Mouse (Mus musculus): ENCODE measurements at regions not wholly inside any gene's neighbourhood (a gene's known extent, or its start where the extent isn't known, plus 50 kb on each side); places are given as distances from the start of the nearest gene placed in this dataset.
A peak's percentile ranks its signal among the peaks of the same experiment; 100 is the strongest.

DNA sequence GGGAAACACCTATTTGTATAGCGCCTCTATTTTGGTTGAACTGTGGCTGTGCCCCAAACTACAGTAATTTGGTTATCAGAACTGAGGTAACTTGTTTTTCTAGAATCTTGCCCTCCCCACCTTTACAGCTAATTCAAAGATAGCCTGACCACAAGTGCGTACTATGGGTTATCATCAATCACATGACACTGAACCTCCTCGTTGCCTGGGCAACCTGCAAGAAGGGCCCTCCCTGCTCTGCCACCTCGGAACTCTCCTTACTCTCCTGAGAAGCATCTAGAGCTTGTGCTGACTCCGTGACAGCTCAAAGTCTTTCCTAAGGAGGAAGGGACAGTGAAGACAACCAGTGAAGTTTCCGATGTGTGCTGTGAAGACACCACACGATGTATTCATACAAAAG is 72.2 kb upstream of the Mark1 start:
- WGBS = 39% methylated on average over 7 of the region's 7 CpGs
- H3K36me3 ChIP-seq (ENCODE audit: control insufficient read depth, insufficient read depth, low read length) = no peaks in the 10 kb centered on the region
- H3K9me3 ChIP-seq (ENCODE audit: control insufficient read depth, low read length) = no peaks in the 10 kb centered on the region
- H3K9ac ChIP-seq (ENCODE audit: low read depth, low read length) = no peak overlapping the region
- H3K4me2 ChIP-seq (ENCODE audit: low read depth, low read length) = no peak overlapping the region
- no peaks in the 10 kb centered on the region; the same call in 1 of the 2 replicates for H3K4me1 ChIP-seq (ENCODE audit: control insufficient read depth, insufficient read depth, low read length)
- H3K4me3 ChIP-seq (ENCODE audit: low read length) = no peak overlapping the region
- H3K27me3 ChIP-seq (replicated peaks; ENCODE audit: control insufficient read depth, insufficient read depth, low read length) = no peaks in the 10 kb centered on the region
- peak; percentile 92 for ATAC-seq
- peak overlapping the region; percentile 74 for H3K27ac ChIP-seq (ENCODE audit: low read length)

DNA sequence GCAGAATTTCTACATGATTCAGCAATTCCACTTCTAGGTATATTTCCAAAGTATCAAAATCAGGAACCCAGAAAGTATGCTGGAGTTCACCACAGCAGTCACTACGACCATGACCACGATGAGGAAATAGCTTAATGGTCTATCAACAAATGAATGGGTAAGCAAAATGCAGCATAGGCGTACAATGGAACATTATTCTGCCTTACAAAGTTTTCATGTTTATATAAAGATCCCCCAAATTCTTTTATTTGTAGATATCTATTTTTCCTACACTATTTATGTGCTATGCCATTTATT is 71.4 kb upstream of the Mark1 start:
- no peak overlapping the region for H3K4me2 ChIP-seq (ENCODE audit: low read depth, low read length)
- 59% methylated on average over 3 of the region's 3 CpGs for WGBS
- no peak overlapping the region for H3K4me3 ChIP-seq (ENCODE audit: low read length)
- no peak for ATAC-seq
- H3K9ac ChIP-seq (ENCODE audit: low read depth, low read length) = no peak overlapping the region
- H3K27ac ChIP-seq (ENCODE audit: low read length) = no peak overlapping the region
- H3K4me1 ChIP-seq (ENCODE audit: control insufficient read depth, insufficient read depth, low read length) = no peaks in the 10 kb centered on the region; the same call in 1 of the 2 replicates
- H3K27me3 ChIP-seq (replicated peaks; ENCODE audit: control insufficient read depth, insufficient read depth, low read length) = no peaks in the 10 kb centered on the region
- no peaks in the 10 kb centered on the region for H3K9me3 ChIP-seq (ENCODE audit: control insufficient read depth, low read length)
- no peaks in the 10 kb centered on the region for H3K36me3 ChIP-seq (ENCODE audit: control insufficient read depth, insufficient read depth, low read length)

DNA sequence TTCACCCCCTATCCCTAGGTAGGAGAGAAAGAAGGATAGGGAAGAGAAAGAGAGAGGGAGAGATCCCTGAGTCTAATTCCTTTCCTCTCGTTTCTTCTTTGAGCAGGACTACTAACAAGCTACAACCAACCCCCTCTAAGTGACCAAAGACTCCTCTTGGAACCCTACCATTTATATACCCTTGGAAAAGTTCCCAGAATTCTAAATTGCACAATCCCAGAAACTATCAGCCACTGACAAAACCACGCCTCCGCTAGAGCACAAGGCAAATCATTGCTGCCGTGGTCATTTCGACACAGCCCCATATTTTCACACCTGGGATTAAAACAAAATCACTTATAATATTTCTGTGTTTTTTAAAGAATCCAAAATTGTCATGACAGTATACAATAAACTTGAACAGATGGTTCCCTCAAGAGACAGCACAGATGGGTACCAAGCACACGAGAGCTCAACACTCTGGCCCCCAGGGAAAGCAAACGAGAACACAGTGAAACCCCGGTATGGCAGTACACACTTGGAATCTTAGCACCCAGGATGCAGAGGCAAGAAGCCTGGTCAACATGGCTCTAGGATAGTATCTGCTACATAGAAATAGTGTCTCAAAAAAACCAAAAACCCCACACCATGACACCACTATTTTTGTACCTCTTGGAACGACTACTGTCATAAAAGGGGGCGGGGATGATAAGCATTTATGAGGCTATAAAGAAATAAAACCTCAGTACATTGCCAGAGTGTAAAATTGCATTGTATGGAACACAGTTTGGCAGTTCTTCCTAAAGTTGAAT is 70.9 kb upstream of the Mark1 start:
- peak overlapping the region; percentile 76 for H3K27ac ChIP-seq (ENCODE audit: low read length)
- ATAC-seq = peak; percentile 73
- WGBS = 39% methylated on average over 10 of the region's 10 CpGs

DNA sequence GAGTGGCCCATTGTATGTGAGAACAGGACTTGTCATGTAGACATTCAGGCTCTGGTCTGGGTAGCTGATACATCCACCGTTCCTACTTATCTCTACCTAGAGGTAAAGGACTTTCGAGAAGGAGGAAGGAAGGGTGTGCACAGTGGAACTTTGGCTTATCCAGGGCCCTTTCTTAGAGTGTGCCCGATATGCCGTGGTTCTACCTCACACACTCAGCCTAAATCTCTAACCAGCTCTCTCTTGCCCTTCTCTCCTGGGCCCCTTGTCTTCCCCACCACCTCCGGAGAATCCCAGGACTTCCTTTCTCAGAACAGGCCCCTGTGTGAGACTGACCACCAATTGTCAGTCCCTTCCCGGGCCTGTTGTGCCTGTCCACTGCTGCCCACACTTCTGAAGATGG is 68.8 kb upstream of the Mark1 start:
- no peak for ATAC-seq
- no peaks in the 10 kb centered on the region for H3K36me3 ChIP-seq (ENCODE audit: control insufficient read depth, insufficient read depth, low read length)
- no peak overlapping the region for H3K4me2 ChIP-seq (ENCODE audit: low read depth, low read length)
- 72% methylated on average over 6 of the region's 6 CpGs for WGBS
- no peak overlapping the region for H3K27ac ChIP-seq (ENCODE audit: low read length)
- H3K4me3 ChIP-seq (ENCODE audit: low read length) = no peak overlapping the region
- H3K9me3 ChIP-seq (ENCODE audit: control insufficient read depth, low read length) = no peaks in the 10 kb centered on the region
- H3K4me1 ChIP-seq (ENCODE audit: control insufficient read depth, insufficient read depth, low read length) = no peaks in the 10 kb centered on the region; the same call in 1 of the 2 replicates
- no peaks in the 10 kb centered on the region for H3K27me3 ChIP-seq (replicated peaks; ENCODE audit: control insufficient read depth, insufficient read depth, low read length)
- H3K9ac ChIP-seq (ENCODE audit: low read depth, low read length) = no peak overlapping the region

More for the DNA sequence above, 70.9 kb upstream of the Mark1 start:
- Histone ChIP-seq H3K4me3 (ENCODE audit: low read length) (no peak overlapping the region), H3K36me3 (ENCODE audit: control insufficient read depth, insufficient read depth, low read length) (no peaks in the 10 kb centered on the region), H3K27me3 (replicated peaks; ENCODE audit: control insufficient read depth, insufficient read depth, low read length) (no peaks in the 10 kb centered on the region), H3K4me1 (ENCODE audit: control insufficient read depth, insufficient read depth, low read length) (no peaks in the 10 kb centered on the region; the same call in 1 of the 2 replicates), H3K4me2 (ENCODE audit: low read depth, low read length) (peak overlapping the region; percentile 42), H3K9me3 (ENCODE audit: control insufficient read depth, low read length) (no peaks in the 10 kb centered on the region), H3K9ac (ENCODE audit: low read depth, low read length) (no peak overlapping the region)

DNA sequence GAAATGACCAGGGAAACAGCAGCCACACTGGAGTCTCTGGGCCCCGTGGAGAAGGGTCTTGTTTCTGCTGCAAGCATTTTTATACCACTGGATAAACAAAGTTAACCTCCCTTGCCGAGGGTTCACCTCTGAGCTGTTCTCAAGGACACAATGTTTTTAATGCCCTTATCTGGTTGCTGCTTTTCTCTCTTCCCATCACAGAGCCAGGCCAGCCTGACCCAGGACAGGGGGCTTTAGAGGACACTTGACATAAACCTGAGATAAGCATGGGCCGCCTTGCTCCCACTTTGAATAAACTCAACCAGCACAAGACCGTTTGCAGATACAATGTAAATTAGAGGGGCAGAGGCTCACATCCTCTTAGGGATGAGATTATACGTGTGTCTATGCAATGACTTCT is 68.3 kb upstream of the Mark1 start:
- Histone ChIP-seq H3K9ac (ENCODE audit: low read depth, low read length) (no peak overlapping the region), H3K4me2 (ENCODE audit: low read depth, low read length) (no peak overlapping the region), H3K36me3 (ENCODE audit: control insufficient read depth, insufficient read depth, low read length) (no peaks in the 10 kb centered on the region), H3K27ac (ENCODE audit: low read length) (no peak overlapping the region), H3K9me3 (ENCODE audit: control insufficient read depth, low read length) (no peaks in the 10 kb centered on the region), H3K4me3 (ENCODE audit: low read length) (no peak overlapping the region), H3K27me3 (replicated peaks; ENCODE audit: control insufficient read depth, insufficient read depth, low read length) (no peaks in the 10 kb centered on the region), H3K4me1 (ENCODE audit: control insufficient read depth, insufficient read depth, low read length) (no peaks in the 10 kb centered on the region; the same call in 1 of the 2 replicates)
- WGBS = 37% methylated on average over 5 of the region's 5 CpGs
- no peak for ATAC-seq

DNA sequence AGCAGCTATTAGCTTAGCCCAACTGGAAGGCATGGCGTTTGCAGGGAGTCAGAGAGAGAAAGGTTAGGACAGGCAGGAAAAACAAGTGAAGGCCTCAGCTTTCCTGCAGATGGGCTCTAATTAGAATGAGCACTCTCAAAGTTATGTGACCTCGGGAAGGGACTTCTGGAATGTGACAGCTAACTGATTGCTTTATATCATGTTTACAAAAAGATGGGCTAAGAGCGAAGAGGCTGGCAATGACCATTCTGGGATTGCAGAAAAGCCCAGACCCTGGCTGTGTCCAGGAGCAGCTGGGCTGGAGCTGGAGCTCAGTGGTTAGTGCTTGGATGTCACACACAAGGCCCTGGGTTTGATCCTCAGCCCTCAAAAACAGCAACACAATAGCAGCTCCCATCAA is 65.7 kb upstream of the Mark1 start:
- 25% methylated on average over 3 of the region's 3 CpGs for WGBS
- H3K9ac ChIP-seq (ENCODE audit: low read depth, low read length) = no peak overlapping the region
- no peak for ATAC-seq

DNA sequence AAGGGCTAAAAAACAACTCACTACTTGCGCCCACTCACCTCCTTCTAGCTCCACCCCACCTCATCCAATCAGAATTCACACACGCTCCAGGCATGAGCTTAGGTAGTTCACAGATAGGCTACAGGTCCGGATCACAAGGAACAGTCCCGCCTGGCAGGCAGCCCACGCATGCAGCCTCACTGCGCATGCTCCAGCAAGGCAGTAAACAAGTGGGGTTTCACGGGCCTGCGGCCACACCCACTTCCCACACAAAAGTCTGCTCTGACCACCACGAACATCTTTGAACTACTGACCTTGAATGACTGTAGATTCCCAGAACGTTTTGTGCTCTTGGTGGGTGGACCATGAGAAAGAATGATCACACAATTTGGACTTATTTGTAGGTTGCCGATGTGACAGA is 62.7 kb upstream of the Mark1 start:
- Histone ChIP-seq H3K4me3 (ENCODE audit: low read length) (no peak overlapping the region), H3K27ac (ENCODE audit: low read length) (no peak overlapping the region), H3K36me3 (ENCODE audit: control insufficient read depth, insufficient read depth, low read length) (no peaks in the 10 kb centered on the region), H3K4me2 (ENCODE audit: low read depth, low read length) (no peak overlapping the region), H3K27me3 (replicated peaks; ENCODE audit: control insufficient read depth, insufficient read depth, low read length) (no peaks in the 10 kb centered on the region), H3K4me1 (ENCODE audit: control insufficient read depth, insufficient read depth, low read length) (no peaks in the 10 kb centered on the region), H3K9ac (ENCODE audit: low read depth, low read length) (no peak overlapping the region), H3K9me3 (ENCODE audit: control insufficient read depth, low read length) (no peaks in the 10 kb centered on the region)
- ATAC-seq = no peak
- 68% methylated on average over 11 of the region's 11 CpGs for WGBS

More for the DNA sequence above, 65.7 kb upstream of the Mark1 start:
- H3K4me2 ChIP-seq (ENCODE audit: low read depth, low read length) = no peak overlapping the region
- no peaks in the 10 kb centered on the region for H3K9me3 ChIP-seq (ENCODE audit: control insufficient read depth, low read length)
- no peak overlapping the region for H3K27ac ChIP-seq (ENCODE audit: low read length)
- H3K4me1 ChIP-seq (ENCODE audit: control insufficient read depth, insufficient read depth, low read length) = no peaks in the 10 kb centered on the region
- H3K36me3 ChIP-seq (ENCODE audit: control insufficient read depth, insufficient read depth, low read length) = no peaks in the 10 kb centered on the region
- no peaks in the 10 kb centered on the region for H3K27me3 ChIP-seq (replicated peaks; ENCODE audit: control insufficient read depth, insufficient read depth, low read length)
- H3K4me3 ChIP-seq (ENCODE audit: low read length) = no peak overlapping the region

DNA sequence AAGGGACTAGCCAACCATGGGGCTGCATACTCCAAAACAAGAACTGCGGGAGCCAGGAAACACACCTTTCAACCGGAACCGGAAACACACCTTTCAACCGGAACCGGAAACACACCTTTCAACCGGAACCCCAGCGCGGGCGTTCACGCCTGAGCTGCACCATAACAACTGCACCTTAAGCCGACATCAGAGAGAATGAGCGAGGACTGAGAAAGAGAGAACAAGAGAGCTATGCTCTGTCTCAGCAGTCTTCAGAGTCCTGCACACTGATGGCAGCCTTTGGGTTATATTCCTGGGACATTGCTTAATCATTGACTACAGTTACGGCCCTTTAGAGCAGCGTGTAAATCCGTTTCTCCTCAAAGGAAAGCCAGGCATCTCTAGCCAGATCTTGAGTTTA is 58.1 kb upstream of the Mark1 start:
- WGBS = 79% methylated on average over 15 of the region's 15 CpGs
- no peak overlapping the region for H3K4me3 ChIP-seq (ENCODE audit: low read length)
- no peak overlapping the region for H3K27ac ChIP-seq (ENCODE audit: low read length)
- no peaks in the 10 kb centered on the region for H3K36me3 ChIP-seq (ENCODE audit: control insufficient read depth, insufficient read depth, low read length)
- no peaks in the 10 kb centered on the region for H3K27me3 ChIP-seq (replicated peaks; ENCODE audit: control insufficient read depth, insufficient read depth, low read length)
- peak; percentile 82 for ATAC-seq
- H3K9ac ChIP-seq (ENCODE audit: low read depth, low read length) = no peak overlapping the region
- no peaks in the 10 kb centered on the region for H3K4me1 ChIP-seq (ENCODE audit: control insufficient read depth, insufficient read depth, low read length)
- H3K4me2 ChIP-seq (ENCODE audit: low read depth, low read length) = no peak overlapping the region
- no peaks in the 10 kb centered on the region for H3K9me3 ChIP-seq (ENCODE audit: control insufficient read depth, low read length)

DNA sequence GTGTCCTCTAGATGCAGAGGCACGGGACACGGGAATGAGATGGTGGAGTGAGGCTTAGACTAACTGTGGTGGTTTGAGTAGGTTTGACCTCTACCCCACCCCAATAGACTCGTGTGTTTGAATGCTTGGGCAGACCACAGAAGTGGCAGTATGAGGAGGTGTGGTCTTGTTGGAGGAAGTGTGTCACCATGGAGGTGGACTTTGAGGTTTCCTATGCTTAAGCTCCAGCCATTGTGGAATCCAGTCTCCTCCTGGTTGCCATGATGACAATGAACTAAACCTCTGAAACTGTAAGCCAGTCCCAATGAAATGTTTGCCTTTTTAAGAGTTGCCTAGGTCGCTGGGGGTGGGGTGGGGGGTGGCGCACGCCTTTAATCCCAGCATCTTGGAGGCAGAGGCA is 53.3 kb upstream of the Mark1 start:
- ATAC-seq = no peak
- no peak overlapping the region for H3K27ac ChIP-seq (ENCODE audit: low read length)
- H3K4me3 ChIP-seq (ENCODE audit: low read length) = no peak overlapping the region
- no peaks in the 10 kb centered on the region for H3K9me3 ChIP-seq (ENCODE audit: control insufficient read depth, low read length)
- H3K4me1 ChIP-seq (ENCODE audit: control insufficient read depth, insufficient read depth, low read length) = no peaks in the 10 kb centered on the region; the same call in 1 of the 2 replicates
- H3K27me3 ChIP-seq (replicated peaks; ENCODE audit: control insufficient read depth, insufficient read depth, low read length) = no peaks in the 10 kb centered on the region
- 81% methylated on average over 6 of the region's 6 CpGs for WGBS
- H3K36me3 ChIP-seq (ENCODE audit: control insufficient read depth, insufficient read depth, low read length) = no peaks in the 10 kb centered on the region
- H3K4me2 ChIP-seq (ENCODE audit: low read depth, low read length) = no peak overlapping the region
- no peak overlapping the region for H3K9ac ChIP-seq (ENCODE audit: low read depth, low read length)

DNA sequence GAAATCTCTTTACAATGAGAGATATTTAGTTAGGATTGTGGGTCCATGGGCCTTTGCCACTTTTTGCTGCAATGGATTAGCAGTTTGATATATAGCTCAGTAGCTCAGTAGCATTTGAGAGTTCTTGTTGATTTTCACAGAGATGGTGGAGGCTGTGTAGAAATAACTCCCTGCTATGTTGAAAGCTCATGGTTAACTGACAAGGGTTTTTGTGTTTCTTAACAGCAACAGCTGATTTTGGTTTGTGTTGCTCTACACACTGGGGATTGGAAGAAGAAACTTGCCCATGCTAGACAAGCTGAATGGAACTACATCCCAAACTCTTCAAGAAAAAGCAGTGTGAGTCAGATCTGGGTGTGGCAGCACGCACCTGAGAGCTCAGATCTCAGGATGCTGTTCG is 50.6 kb upstream of the Mark1 start:
- H3K9me3 ChIP-seq (ENCODE audit: control insufficient read depth, low read length) = no peaks in the 10 kb centered on the region
- 85% methylated on average over 2 of the region's 2 CpGs for WGBS

More for the DNA sequence above, 50.6 kb upstream of the Mark1 start:
- no peak overlapping the region for H3K9ac ChIP-seq (ENCODE audit: low read depth, low read length)
- no peak for ATAC-seq
- H3K4me1 ChIP-seq (ENCODE audit: control insufficient read depth, insufficient read depth, low read length) = no peaks in the 10 kb centered on the region; the same call in 1 of the 2 replicates
- H3K27ac ChIP-seq (ENCODE audit: low read length) = no peak overlapping the region
- H3K36me3 ChIP-seq (ENCODE audit: control insufficient read depth, insufficient read depth, low read length) = no peaks in the 10 kb centered on the region
- no peak overlapping the region for H3K4me2 ChIP-seq (ENCODE audit: low read depth, low read length)
- no peak overlapping the region for H3K4me3 ChIP-seq (ENCODE audit: low read length)
- H3K27me3 ChIP-seq (replicated peaks; ENCODE audit: control insufficient read depth, insufficient read depth, low read length) = no peaks in the 10 kb centered on the region

Measured in intestine, embryonic 16.5 days (tissue).